Mouse (Mus musculus) hematopoietic multipotent progenitor cell, adult 10-12 weeks (in vitro differentiated cells): ENCODE results near the gene Vmn1r69. TPM values are rescaled to one million over a fixed set of nuclear protein-coding genes. Genes with fewer than 3 reads are reported as not detected.

ENCODE experiments used
- polyA plus RNA-seq: library from polyadenylated mRNA; stranded (reverse); fragments of >175 nt; gene quantifications from 2 replicates; pipeline ENCODE4 v1.2.3, GENCODE M21; 2012; ENCODE audit warnings: low replicate concordance

The Vmn1r69 gene
- polyA plus RNA-seq, result not detected in 2 replicates

DNA sequence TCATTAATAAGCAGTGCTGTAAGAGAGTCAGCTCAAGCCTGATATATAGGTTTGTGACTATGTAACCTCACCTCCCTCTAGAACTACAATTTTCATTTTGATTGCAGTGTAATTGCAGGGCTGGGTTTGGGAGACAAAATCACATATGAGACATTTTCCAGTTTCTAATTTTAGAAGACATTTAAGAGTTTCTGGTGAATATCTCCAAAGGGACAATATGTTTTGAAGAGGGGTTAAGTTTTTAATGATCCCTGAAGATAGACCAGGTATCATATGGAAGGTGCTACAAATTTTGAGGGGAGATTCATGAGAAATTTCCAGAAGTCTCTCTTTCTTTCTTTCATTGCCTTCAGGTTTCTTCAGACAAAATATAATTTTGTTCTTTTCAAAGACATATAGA lies at the start of gene Vmn1r69:
TSS of gene Vmn1r69 (minus strand) at position 101 of the 400 bp plus-strand sequence.

DNA sequence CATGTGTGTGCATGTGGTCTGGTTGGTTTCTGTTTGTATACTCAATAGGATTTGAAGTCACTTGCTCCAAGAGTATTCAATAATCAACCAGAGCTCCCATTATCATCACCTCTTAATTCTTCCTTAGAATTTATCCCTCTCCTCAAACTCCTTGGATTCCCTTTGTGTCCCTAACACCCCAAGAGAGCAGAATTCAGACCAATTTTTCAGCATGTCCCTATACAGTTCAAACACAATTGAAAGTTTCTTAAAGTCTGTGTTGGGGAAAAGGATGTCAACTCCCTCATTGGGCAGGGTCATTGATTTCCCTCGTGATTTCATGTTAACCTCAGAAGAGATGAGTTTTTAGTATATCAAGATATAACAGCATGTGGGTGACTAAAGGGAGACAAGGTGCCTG lies 17.8 kb upstream of the Vmn1r69 start, which contains the start of gene Vmn1r70:
TSS of gene Vmn1r70 (plus strand) at position 301 of the 400 bp plus-strand sequence.

DNA sequence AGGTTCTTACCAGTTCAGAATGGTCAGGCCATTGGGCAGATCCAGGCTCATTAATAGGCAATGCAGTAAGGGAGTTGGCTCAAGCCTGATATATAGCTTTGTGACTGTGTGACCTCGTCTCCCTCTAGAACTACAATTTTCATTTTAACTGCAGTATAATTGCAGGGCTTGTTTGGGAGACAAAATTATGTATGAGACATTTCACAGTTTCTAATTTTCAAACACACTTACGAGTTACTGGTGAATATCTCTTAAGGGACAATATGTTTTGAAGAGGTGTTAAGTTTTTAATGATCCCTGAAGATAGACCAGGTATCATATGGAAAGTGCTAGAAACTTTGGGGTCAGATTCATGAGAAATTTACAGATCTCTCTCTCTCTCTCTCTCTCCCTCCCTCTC lies 55.1 kb downstream of the Vmn1r69 start, which contains the start of gene Vmn1r68:
TSS of gene Vmn1r68 (minus strand) at position 101 of the 400 bp plus-strand sequence.

Other genes with a start within 250 kb of the Vmn1r69 start
- gene Vmn1r67, start 170.3 kb downstream of the Vmn1r69 start, polyA plus RNA-seq, result not detected in 2 replicates
- 0.07 and 0.08 TPM in 2 replicates for gene Zik1, start 118.3 kb downstream of the Vmn1r69 start, polyA plus RNA-seq
- 0.02 TPM in 1 of 2 replicates, not detected in the other for gene Vmn1r68, start 55.2 kb downstream of the Vmn1r69 start, polyA plus RNA-seq
- not detected in 2 replicates for gene Vmn1r70, start 17.9 kb upstream of the Vmn1r69 start, polyA plus RNA-seq
- gene Nlrp4b, start 74.1 kb upstream of the Vmn1r69 start, polyA plus RNA-seq, result not detected in 2 replicates
- not detected in 2 replicates for gene Vmn1r71, start 140.7 kb upstream of the Vmn1r69 start, polyA plus RNA-seq